Mouse (Mus musculus): ENCODE data around the gene Ocm. TPM values are rescaled to one million over a fixed set of nuclear protein-coding genes. Genes with fewer than 3 reads are reported as not detected.

Gene Ocm
- total RNA-seq (2017): not detected in 3 replicates

- no peak for ATAC-seq (replicated peaks; ENCODE audit: insufficient number of reproducible peaks, low FRiP score, low TSS enrichment, poor library complexity, severe bottlenecking)
Observed at GRCm38 (mm10) chr5:144026620-144027263, at the start of gene Ocm. Gene Ocm, minus strand, starts transcription at chr5:144026670.

GRCm38 (mm10) chr5:144071249-144071648, 44.8 kb upstream of the Ocm start:
- ATAC-seq (replicated peaks; ENCODE audit: insufficient number of reproducible peaks, low FRiP score, low TSS enrichment, poor library complexity, severe bottlenecking): no peak

DNA sequence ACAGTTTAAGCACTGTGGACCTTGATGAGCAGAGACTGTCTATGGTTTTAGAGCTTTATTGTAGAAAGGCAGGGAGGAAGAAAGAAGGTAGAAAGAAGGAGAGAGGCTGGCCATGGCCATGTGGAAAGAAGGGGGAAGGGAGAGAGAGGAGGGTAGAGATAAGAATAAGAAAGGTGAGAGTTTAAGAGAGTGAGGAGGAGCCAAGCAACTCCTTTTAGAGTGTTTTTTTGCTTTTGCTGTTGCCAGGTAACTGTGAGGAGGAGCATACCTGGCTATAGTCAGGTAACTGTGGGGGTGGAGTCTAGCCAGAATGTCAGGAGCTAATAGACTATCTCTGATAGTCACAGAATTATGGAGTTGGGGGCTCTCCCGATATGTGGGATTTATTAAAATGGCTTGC, 43.6 kb upstream of the Ocm start:
- ATAC-seq (replicated peaks; ENCODE audit: insufficient number of reproducible peaks, low FRiP score, low TSS enrichment, poor library complexity, severe bottlenecking): no peak

- no peak for ATAC-seq (replicated peaks; ENCODE audit: insufficient number of reproducible peaks, low FRiP score, low TSS enrichment, poor library complexity, severe bottlenecking)
Observed at GRCm38 (mm10) chr5:144066036-144066435, 39.6 kb upstream of the Ocm start.

DNA sequence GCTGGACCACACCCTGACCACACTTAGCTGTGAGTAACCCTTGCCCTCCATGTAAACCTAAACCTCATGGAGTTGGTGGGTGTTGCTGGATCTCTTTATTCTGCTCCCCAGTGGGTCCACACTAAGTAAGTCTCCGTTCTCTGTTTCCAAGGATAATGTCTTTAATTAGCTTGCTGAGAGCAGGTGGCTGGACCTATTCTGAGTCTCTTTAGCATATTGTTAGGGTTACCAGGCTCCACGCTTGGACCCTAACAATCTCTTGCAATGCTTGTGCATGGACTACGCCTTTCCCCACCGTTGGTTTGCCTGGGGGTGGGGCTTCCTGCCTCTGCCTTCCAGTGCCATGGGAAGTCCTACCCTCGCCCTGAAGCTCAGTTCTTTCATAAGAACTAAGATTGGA, 37.6 kb upstream of the Ocm start:
- ATAC-seq (replicated peaks; ENCODE audit: insufficient number of reproducible peaks, low FRiP score, low TSS enrichment, poor library complexity, severe bottlenecking): no peak

- ATAC-seq (replicated peaks; ENCODE audit: insufficient number of reproducible peaks, low FRiP score, low TSS enrichment, poor library complexity, severe bottlenecking): no peak
Observed at GRCm38 (mm10) chr5:144054340-144054739, 27.9 kb upstream of the Ocm start.

DNA sequence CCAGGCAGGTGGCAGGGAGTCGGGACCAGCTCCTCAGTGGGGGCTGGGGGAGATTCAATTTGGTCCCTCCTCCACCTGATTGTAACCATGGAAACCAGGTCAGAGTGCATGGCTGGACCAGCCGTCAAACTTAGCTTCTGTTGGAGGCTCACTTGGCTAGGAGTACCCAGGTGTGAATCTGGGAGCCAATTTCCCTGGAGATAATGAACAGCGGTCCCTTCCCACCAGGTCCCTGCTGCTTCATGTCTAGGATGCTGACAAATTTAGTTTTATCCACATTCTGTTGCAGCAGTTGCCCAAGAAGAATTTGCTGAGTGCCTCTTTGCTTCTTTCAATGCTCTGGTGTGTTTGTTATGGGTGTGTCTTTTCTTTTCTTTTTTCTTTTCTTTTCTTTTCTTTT, 27.0 kb upstream of the Ocm start:
- no peak for ATAC-seq (replicated peaks; ENCODE audit: insufficient number of reproducible peaks, low FRiP score, low TSS enrichment, poor library complexity, severe bottlenecking)

GRCm38 (mm10) chr5:144051268-144051667, 24.8 kb upstream of the Ocm start:
- peak; percentile 71; the same call in 1 of the 2 replicates for ATAC-seq (replicated peaks; ENCODE audit: insufficient number of reproducible peaks, low FRiP score, low TSS enrichment, poor library complexity, severe bottlenecking)

GRCm38 (mm10) chr5:144049881-144050280, 23.4 kb upstream of the Ocm start:
- ATAC-seq (replicated peaks; ENCODE audit: insufficient number of reproducible peaks, low FRiP score, low TSS enrichment, poor library complexity, severe bottlenecking): no peak

DNA sequence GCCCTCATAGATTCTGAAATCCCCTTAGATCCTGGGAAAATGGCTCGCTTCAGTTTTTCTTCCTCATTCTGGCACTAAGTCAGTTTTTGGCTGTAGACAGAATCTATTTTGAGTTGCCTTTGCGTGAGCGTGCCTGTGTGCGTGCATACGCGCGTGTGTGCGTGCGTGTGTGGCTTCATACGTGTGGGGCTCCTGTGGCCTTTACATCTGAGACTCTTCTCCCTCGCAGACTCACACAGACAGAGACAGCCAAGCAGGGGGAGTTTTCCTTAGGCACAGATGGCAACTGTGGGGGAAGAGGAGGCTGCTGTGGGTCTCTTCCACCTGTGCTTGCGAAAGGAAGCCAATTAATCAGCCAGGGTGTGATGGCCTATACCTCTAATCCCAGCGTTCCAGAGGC, 20.9 kb upstream of the Ocm start:
- no peak for ATAC-seq (replicated peaks; ENCODE audit: insufficient number of reproducible peaks, low FRiP score, low TSS enrichment, poor library complexity, severe bottlenecking)

GRCm38 (mm10) chr5:144043166-144043565, 16.7 kb upstream of the Ocm start:
- ATAC-seq (replicated peaks; ENCODE audit: insufficient number of reproducible peaks, low FRiP score, low TSS enrichment, poor library complexity, severe bottlenecking): no peak; the same call in 1 of the 2 replicates

DNA sequence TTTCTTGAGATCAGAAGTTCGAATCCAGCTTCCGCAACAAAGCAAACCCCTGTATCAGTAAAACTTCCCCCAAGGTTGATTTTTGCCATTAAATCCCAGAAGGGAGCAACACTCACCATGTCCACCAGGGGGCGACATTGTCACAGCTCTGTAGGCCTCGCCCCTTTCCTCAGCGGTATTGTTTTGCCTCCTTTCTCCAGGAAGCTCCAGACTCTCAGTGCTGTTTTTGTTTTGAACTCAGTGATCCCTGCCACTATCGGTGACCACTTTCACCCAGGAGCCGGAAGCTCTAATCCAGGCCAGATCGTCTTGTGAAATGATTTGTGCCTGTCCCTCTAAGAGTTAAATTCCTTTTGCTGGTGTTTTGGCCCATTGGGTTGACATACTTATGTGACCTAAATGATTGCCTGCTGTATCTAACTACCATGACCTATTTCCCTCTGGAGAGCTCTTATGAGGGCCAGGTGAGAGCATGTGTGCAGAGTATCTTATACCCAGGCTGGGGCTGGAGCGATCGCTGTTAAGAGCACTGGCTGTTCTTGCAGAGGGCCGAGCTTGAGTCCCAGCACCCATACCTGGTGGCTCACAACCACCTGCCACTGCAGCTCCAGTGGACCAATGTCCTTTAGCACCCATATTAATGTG, 14.4 kb upstream of the Ocm start:
- peak; percentile 80 for ATAC-seq (replicated peaks; ENCODE audit: insufficient number of reproducible peaks, low FRiP score, low TSS enrichment, poor library complexity, severe bottlenecking)

DNA sequence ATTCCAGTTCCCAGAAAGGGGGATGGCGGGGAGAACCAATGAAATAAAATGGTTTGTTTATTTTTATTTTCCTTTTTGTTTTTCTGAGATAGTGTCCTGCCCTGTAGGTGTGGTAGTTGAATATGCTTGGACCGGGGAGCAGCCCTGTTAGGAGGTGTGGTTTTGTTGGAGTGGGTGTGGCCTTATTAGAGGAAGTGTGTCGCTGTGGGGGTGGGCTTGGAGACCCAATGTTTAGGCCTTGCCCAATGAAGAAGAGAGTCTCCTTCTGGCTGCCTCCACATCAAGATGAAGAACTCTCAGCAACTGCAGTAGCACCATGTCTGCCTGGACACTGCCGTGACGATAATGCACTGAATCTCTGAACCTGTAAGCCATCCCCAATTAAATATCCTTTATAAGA, 13.4 kb upstream of the Ocm start:
- ATAC-seq (replicated peaks; ENCODE audit: insufficient number of reproducible peaks, low FRiP score, low TSS enrichment, poor library complexity, severe bottlenecking): no peak

GRCm38 (mm10) chr5:144039156-144039675, 12.7 kb upstream of the Ocm start:
- no peak for ATAC-seq (replicated peaks; ENCODE audit: insufficient number of reproducible peaks, low FRiP score, low TSS enrichment, poor library complexity, severe bottlenecking)

GRCm38 (mm10) chr5:144036952-144037351, 10.5 kb upstream of the Ocm start:
- no peak for ATAC-seq (replicated peaks; ENCODE audit: insufficient number of reproducible peaks, low FRiP score, low TSS enrichment, poor library complexity, severe bottlenecking)

GRCm38 (mm10) chr5:144034567-144034966, 8.1 kb upstream of the Ocm start:
- no peak for ATAC-seq (replicated peaks; ENCODE audit: insufficient number of reproducible peaks, low FRiP score, low TSS enrichment, poor library complexity, severe bottlenecking)

DNA sequence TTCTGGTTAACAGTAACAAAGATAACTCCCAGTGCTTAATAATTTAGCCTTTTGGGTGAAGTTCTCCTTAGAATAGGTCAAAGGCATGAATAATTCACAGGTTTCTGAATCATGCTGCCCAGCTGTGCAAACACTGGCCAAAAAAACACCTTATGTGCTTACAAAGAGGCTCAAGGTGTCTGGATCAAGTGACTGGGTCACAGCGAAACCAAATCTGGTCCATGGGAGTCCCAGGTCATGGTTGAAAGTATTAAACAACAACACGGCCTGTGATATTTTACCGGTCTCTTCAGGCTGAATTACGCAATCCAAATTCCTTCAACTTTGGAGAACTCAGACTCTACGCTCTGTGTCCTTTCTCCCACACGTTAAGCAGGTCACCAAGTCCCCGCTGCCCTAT, 6.0 kb upstream of the Ocm start:
- ATAC-seq (replicated peaks; ENCODE audit: insufficient number of reproducible peaks, low FRiP score, low TSS enrichment, poor library complexity, severe bottlenecking): no peak

DNA sequence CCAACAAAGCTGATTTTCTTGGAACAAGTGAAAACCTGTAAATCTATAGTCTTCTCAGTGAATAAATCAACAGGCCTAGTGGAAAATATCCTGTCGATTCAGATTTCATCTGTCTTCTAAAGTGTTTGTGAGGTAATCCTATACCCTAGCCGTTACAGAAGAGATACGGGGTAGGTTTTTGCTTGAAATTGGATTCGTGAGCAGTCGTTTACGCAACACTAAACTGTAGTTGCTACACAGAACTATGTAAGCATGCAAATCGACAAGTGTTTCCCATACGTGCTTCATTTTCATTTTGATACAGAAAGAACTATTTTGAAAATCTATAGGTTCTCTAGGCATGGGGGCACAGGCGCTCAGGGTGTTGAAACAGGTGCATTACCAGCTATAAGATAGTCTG, 10.6 kb downstream of the Ocm start:
- no peak for ATAC-seq (replicated peaks; ENCODE audit: insufficient number of reproducible peaks, low FRiP score, low TSS enrichment, poor library complexity, severe bottlenecking)

- ATAC-seq (replicated peaks; ENCODE audit: insufficient number of reproducible peaks, low FRiP score, low TSS enrichment, poor library complexity, severe bottlenecking): no peak
Observed at GRCm38 (mm10) chr5:144015312-144015650, 11.2 kb downstream of the Ocm start.

DNA sequence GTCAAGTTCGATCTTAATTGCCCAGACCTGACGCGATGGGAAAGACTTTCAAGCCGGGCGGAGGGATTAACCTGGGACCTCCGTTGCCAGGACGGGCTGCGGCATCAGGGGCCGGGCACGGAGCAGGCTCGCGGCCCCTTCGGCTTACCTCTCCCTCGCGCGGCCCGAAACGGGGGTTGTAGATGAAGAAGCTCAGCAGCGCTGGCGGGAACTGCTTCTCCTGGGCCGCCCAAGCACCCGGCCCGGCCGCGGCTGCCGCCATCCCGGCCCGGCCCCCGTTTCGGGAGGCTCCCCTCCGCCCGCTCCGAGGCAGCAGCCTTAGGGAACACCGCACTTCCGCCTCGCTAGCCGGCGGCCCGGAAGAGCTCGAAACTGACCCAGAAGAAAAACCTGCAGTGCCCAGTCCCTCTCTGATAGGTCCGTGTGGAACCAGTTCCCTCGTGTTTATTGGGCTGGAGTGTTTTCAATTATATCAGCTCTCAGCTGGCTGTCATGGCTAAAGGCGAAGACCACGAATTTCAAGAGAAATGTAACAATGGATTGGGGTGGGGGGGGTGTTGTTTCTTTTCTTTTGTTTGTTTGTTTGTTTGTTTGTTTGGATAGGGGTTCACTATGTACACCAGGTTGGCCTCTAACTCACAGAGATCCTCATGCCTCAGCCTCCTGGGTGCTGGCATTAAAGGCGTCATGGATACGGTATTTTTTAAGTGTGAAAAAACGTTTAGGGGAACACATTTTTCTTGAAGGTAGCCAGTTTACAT, 11.7 kb downstream of the Ocm start, which contains the start of gene Ccz1:
Ccz1 (minus strand) TSS at position 327 of the 761 bp plus-strand sequence.
- peak; percentile 98 for ATAC-seq (replicated peaks; ENCODE audit: insufficient number of reproducible peaks, low FRiP score, low TSS enrichment, poor library complexity, severe bottlenecking)

Data from monocyte, adult 5-6 weeks (primary cell).